Mouse (Mus musculus) neutrophil, adult 5-6 weeks (primary cell): ENCODE measurements around the gene Pcdh15. TPM values are rescaled to one million over a fixed set of nuclear protein-coding genes. Genes with fewer than 3 reads are reported as not detected.

Experiments used
- ATAC-seq: fragments of 151-379, 151-347 bp; 2 replicates; pipeline ENCODE4 v1.8.0; 2017; ENCODE audit warnings: mild to moderate bottlenecking, moderate TSS enrichment; ENCODE audit not compliant: insufficient number of reproducible peaks, poor library complexity, low FRiP score, severe bottlenecking; ENCODE audit errors: extremely low read depth
- total RNA-seq: library from RNA; stranded (forward); fragments of 200-1000 nt; gene quantifications from 2 replicates; pipeline ENCODE4 v1.2.3, GENCODE M21; 2017

Pcdh15 gene
- total RNA-seq, 1 experiment from 2014 or later, result not detected

DNA sequence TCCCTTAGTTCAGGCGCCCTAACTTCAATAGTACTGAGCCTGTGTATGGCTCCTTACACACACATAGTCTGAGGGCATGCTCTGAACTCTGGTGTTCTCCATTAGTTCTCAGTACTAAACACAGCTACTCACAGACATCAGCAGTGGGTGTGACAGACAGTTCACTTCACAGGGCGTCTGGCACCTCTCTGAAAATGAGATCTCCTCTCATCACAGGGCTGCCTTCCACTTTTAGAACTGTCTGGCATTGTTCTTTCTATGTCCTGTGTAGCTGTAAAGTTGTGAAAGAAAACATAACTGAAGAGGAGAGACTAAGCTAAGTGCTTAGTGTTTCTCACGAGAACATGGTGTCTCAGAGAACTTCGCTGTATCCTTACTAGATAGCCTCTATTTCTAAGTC lies 816.0 kb downstream of the Pcdh15 start:
- no peak for ATAC-seq

DNA sequence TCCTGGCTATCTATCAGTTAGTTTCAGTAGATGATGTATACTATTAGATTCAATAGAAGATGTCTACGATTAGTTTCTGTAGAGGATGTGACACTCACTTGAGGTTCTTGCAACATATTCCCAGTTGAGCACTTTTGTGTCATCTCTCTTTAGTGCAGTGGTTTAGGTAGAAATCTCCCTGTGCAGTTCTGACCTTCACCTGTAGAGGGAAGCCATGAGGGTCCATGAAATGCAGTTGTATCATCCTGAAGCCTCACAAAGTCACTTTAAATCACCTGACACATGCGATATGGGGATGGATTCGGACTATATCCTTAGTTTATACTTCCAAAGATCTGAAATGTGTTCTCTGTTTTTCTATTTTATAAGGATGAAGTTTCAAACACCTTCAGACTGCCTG lies 822.4 kb downstream of the Pcdh15 start:
- no peak for ATAC-seq

DNA sequence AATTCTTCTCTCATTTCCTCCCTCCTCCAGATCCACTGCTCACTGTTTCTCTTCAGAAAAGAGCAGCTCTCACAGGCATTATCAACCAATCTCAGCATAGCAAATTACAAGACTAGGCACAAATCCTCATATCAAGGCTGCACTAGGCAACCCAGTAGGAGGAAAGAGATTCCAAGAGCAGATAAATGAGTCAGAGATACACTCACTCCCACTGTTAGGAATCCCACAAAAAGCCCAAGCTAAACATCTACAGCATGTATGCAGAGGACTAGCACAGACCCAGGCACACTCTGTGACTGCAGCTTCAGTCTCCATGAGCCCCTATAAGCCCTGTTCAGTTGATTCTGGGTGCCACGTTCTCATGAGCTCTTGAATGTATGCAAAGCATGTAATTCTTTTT lies 829.5 kb downstream of the Pcdh15 start:
- ATAC-seq, result no peak

DNA sequence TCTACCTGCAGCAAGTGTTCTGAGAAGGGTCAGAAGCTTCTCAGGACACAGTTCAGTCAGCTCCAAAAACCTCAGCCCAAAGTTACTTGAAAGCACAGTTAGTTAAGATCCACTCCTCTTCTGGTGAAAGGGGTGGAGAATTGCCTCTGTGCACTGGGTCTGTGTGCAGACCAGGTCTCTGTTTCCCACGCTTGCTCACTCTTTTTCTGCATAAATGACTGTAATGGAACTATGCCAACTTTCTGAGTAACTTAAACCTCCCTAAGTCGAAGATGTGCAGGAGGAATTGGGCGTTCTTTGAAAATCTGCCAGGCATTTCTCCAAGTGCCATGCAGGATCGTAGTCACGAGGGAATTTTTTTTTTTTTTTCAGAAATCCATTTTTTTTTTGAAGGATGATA lies 830.6 kb downstream of the Pcdh15 start:
- no peak for ATAC-seq

DNA sequence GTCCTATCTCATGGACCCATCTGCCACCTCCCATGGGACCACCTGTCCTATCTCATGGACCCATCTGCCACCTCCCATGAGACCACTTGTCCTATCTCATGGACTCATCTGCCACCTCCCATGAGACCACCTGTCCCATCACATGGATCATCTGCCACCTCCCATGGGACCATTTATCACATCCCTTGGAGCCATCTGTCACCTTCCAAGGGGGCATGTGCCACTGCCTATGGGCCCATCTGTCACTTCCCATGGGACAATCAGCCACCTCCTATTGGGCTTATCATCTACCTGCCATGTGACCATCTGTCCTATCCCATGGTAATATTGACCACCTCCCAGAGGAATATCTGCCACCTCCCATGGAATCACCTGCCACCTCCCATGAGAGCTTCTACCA lies 832.0 kb downstream of the Pcdh15 start:
- ATAC-seq, result 0 out of 2 replicates have a peak, but pooled peaks have one; percentile 3

DNA sequence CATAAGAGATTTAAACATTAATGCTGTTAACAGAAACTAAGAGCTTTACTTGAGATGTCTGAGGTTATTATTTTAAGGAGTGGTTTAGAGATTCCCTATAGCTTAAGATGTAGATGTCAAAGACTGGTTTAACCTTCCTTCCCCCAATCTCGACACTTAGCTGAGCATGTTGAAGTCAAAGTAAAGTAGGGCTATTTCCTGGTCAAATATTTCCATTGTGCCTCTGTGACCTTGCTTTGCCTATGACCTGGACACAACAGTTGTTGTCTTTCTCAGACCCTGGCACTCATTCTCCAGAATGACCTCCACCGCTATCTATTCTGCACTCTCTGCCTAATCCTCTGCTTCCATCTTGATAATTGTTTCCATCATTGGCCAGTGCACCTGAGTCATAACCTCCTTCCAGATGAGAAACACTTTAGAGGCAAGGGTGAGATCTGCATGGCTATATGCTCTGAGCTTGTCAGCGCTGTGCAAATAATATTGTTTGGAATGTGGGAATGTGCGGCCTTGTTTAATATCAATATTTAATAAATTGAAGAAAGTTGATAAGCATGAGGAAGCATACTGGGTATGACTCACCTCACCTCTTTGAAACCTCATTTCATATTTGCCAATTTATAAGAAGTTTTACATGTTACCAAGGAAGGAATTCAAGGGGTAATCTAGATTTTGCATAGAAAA lies 833.0 kb downstream of the Pcdh15 start:
- ATAC-seq, result no peak

DNA sequence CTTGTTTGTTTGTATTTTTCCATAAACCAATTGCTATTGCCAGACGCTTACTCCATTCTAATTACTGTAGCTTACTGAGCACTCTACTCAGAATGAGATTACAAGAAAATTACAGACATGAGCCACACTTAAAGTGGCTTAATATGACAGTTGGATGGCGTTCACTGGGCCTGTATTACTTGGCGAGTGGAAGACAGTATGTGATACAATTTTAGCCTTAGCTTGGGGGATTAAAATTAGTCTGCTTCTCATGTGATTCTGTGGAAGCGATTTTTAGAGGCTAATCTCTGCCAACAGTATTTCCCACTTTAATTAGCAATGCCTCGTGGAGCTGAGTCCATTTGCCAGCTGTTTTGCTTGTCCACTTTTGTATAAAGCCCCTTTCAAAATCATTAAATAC lies 837.0 kb downstream of the Pcdh15 start:
- ATAC-seq, result no peak

DNA sequence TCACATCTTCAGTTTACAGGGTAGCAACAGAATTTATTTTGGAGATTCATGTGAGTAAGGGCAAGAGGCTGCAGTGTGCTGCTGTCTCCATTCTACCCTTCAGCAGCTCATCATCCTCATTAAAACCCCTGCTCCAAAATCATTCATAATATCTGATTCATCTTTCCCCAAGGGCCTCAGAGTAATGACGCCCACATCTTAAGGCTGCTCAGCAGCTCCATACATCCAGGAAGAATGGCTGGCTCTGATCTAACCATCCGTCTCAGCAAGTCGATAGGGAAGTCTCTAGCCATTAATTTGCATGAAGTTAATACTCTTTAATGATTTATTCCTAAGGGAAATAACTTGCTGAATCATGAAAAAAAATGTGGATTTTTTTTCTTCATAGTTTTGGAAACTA lies 839.8 kb downstream of the Pcdh15 start:
- ATAC-seq, result no peak

DNA sequence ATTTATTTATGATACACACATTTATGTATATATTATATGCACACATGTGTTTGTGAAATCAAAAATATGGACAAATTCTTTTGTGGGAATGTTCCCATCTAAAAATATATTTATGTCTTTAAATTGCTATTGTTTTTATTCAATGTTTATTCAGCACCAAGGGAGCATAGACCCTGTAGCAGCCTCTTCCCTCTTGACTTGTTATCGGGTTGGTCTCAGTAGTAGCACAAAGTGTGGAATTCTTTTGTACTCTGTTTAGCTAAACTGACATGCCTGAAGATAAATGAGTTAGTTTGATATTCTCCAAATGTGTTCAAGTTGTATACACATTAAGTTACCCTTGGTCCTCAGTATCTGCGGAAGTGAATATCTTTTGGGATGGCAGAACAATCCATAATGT lies 848.7 kb downstream of the Pcdh15 start:
- no peak for ATAC-seq

DNA sequence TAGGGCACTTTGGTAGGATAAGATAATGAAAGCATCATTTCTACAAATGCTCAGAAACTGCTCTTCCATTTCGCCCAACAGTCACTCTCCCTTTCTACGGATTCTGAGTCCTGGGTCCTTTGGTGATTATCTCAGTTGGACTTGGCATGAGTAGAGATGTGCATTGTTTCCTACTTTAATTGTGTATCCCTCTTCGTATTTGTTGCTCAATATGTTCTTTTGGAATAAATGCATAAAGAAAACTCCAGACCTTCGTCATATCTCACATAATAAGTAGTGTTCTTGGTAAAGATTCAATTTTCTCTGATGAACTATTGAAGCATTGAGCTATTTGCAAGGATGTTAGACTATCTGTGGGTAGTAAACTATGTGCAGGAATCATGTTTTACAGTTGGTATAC lies 854.2 kb downstream of the Pcdh15 start:
- no peak for ATAC-seq

DNA sequence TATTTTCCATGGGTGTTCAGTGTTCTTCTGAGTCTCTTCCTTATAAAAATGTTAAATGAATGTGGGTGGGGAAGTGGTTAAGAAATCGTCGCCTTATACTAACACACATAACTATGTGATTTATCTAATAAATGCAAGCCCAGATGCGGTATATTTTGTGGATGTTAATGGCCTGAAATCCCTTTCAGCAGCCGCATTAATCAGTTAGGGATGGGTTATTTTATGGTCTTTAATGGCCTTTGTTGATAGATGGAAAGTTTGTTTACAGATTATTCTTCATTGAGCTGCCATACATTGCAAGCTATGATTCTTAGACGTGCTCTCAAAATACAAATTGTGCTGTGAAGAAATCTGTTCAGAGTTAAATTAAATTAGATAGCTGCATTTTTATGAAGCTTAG lies 884.9 kb downstream of the Pcdh15 start:
- no peak for ATAC-seq

DNA sequence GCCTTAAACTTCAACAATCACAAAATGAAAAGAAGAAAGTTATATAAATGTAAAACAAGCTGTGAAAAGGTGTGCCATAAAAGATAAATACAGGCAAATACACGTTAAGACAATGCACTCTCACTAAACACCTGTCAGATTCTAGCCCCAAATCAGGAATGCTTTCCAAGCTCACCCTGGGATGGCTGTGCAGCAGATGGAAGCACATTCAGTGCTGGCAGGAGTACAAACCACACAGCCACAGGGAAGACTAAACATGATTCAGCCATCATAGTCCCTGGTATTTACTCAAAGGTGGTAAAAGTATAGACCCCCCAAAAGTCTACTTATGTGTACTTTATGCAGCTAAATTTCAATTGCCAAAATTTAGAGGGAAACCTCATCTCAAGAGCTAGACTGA lies 909.7 kb downstream of the Pcdh15 start:
- ATAC-seq, result no peak

DNA sequence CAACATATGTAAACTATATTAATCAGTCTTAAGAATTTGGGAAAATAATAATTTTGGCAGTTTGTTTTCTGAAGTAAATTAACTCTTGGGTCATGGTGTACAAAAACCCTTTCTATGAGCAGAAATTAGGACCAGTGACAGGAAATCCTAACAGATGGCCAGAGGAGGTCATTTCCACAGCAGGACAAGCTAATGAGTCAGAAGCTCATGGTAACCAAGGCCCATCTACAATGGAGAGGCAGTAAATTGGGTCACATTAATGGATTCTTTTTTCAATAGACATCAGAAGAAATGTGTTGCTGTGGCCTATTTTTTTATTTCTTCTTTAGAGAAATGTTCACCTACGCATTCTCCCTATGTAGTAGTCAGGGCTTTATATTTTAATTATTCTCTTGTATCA lies 923.9 kb downstream of the Pcdh15 start:
- ATAC-seq, result no peak

DNA sequence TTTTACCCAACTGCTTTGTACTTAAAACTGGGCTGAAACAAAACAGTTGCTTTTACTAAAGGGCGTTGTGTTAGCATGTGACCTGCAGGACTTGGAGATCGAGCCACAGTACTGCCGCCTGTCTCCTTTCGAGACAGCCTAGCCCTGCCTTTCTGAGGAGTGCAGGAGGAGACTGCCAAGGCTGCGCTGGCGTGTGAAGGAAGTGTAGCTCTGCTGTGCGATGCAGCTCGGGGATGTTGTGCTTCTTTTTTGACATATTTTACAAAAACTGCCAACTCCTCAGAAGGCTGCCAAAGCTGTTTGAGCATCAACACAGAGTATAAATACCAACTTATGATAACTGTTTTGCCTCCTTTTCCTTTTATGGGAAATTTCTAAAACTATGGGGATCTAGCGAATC lies 953.9 kb downstream of the Pcdh15 start:
- ATAC-seq, result no peak

DNA sequence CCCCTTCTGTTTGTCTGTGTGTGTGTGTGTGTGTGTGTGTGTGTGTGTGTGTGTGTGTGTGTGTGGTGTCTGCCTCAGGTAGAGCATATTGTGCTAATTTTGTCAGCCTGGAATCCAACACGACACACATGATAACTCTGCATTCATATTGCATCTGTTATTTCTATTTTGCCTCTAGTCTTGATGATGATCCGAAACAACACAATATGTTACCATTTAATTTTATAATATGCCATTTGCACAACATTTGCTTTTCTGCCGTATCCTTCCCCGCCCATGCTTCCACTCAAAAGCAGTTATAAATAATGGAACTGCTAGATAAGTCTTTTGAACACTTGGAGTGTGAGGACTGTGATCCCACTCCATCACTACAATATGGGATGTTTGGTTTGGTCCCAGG lies 987.5 kb downstream of the Pcdh15 start:
- no peak for ATAC-seq

DNA sequence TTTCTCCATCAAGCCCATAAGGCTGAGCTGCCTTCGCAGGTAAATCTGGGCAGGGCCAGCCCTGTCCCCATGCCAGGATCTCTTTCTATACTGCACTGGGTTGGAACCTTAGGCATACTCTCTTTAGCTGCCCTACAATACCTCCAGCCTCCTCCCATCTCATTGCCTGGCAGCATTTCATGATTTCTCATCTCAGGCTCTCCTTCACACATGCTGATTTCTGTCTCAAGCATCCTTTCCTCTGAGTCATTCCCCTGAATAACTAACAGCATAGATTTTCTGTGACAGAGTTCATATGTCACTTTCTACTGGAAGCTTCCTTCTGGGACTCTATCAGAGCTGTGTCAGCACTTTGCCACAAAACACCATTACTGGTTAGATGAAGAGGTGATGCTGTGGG lies 999.2 kb downstream of the Pcdh15 start:
- no peak for ATAC-seq

DNA sequence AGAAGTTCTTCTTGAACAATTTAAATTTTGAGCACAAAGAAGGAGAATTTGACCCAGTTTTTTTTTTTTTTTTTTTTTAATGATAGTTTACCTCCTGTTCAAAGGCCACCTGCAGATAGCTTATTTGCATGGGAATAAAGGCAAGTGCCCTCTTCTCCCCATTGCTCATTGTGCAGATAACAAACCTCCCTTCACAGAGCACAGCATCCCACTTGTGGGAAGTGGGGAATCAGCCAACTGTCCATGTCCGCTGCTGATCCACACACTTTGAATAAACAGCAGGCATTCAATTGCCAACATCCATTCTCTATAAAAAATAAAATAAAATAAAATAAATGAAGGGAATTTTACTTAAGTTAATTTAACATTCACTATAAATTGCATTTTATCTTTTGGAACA lies 1015.0 kb downstream of the Pcdh15 start:
- no peak for ATAC-seq

DNA sequence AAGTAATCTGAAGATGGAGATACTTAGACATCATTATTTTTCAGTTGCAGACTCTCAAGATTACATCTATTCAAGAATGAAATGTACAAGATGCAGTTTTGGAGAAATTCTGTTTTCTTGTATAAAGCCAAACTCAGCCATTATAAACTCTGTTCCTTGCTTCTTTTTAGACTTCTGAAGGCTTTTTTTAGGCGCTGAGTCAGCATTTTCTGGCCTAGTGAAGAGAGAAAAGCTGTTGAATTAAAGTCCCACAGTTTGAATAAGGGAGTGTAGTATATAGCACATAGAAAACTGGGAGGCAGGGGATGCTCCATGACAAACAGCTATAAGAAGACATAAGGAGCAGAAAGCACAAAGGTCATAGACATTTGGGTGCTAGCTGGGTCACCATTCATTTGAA lies 1017.7 kb downstream of the Pcdh15 start:
- ATAC-seq, result no peak

DNA sequence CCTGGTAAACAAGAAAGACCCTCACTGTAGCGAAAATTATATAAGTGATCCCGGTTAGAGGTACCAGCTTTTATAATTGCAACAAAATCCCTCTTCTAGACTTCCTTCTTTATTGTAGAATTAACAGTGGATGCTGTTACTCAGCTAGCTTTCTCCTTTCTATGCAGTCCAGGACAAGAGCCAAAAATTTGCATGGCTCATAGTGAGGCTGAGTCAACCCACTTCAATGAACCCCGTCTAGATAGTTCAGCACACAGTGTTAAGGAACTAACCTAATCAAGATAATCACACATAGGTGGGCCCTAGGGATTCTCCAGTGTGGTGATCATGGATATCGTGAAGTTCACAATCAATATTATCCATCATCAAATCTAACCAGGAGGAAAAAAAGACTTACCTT lies 1024.3 kb downstream of the Pcdh15 start:
- no peak for ATAC-seq

DNA sequence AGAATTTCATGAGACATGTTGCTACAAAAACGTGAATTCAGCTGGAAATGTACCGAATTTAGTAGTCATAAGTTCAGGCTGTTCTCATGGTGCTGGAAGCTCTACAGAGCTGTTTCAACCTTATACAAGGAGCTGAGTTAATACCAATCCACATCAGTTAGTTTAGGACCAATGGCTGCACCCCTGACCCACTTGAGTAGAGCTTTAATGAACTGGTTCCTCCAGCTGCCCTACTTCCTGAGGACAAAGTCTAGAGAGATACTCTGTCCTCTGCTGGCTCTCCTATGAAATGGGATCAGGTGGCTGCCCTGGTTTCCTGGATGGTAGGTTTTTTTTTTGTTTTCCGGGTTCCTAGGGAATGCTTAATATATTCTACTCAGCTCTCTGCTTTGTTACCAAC lies 1030.0 kb downstream of the Pcdh15 start:
- ATAC-seq, result no peak

DNA sequence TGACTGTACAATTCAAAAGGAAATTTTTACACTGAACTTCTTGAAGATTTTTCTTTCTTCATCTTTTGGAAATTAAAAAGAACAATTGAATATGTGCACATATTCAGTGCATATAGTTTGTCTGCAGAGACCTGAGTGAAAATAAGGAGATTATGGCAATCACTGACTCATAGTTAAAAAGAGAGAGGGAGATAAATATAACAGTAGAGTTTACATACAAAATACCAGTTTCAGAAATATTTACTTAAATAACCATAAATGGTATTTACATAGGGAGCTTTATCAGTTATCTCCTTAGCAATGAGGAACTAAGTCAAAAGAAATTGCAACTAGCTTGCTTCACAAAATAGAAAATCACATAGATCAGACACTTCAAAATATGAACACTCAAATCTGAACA lies 1030.5 kb downstream of the Pcdh15 start:
- ATAC-seq, result no peak
